Comparison of ENCODE assay signal across 8 mouse cellular contexts in genomic region chr10:25200691-25201090, GRCm38 (mm10).
DNase-seq lines count a peak whose midpoint lies in the region; ATAC-seq and TF ChIP-seq lines count a peak whose summit lies in the region.

No protein-coding gene starts in this region.

- H3K27ac ChIP-seq in left cerebral cortex, adult 2 months = peak overlapping the region; percentile 96; the same call in 1 of the 2 replicates
- no peak overlapping the region for H3K27ac ChIP-seq in hindbrain, embryonic 14.5 days
- peak overlapping the region; percentile 79 for H3K27ac ChIP-seq in midbrain, postnatal 0 days (ENCODE audit: low read depth, low read length)

- 79% methylated on average over 7 of the region's 7 CpGs for WGBS in hindbrain, embryonic 14.5 days
- 79% methylated on average over 7 of the region's 7 CpGs for WGBS in midbrain, postnatal 0 days

- peak overlapping the region; percentile 76 for H3K4me3 ChIP-seq in left cerebral cortex, adult 2 months
- H3K4me3 ChIP-seq in hindbrain, embryonic 14.5 days (replicated peaks; ENCODE audit: low read length) = peak overlapping the region; percentile 42; the same call in 1 of the 2 replicates
- peak overlapping the region; percentile 49 for H3K4me3 ChIP-seq in midbrain, postnatal 0 days (ENCODE audit: low read depth, low read length)

- H3K9ac ChIP-seq in hindbrain, embryonic 14.5 days = peak overlapping the region; percentile 75; the same call in 1 of the 2 replicates
- peak overlapping the region; percentile 63 for H3K9ac ChIP-seq in midbrain, postnatal 0 days (replicated peaks; ENCODE audit: low read length, poor library complexity, severe bottlenecking)

- no peak for TF ChIP-seq CTCF in left cerebral cortex, adult 2 months (IDR thresholded peaks at IDR 0.05)
- TF ChIP-seq CTCF in midbrain, postnatal 0 days (IDR thresholded peaks at IDR 0.05) = no peak

- ATAC-seq in hindbrain, embryonic 14.5 days (ENCODE audit: low FRiP score) = no peak
- ATAC-seq in midbrain, postnatal 0 days (ENCODE audit: low FRiP score) = no peak

- H3K4me1 ChIP-seq in hindbrain, embryonic 14.5 days (replicated peaks; ENCODE audit: control insufficient read depth, insufficient read depth, low read length) = peaks cover 16% of the 10 kb centered on the region; the same call in 1 of the 2 replicates
- H3K4me1 ChIP-seq in midbrain, postnatal 0 days (ENCODE audit: insufficient read depth, low read length) = peaks cover 10% of the 10 kb centered on the region; the same call in 1 of the 2 replicates

- H3K36me3 ChIP-seq in hindbrain, embryonic 14.5 days (replicated peaks; ENCODE audit: control insufficient read depth, insufficient read depth) = no peaks in the 10 kb centered on the region
- no peaks in the 10 kb centered on the region for H3K36me3 ChIP-seq in midbrain, postnatal 0 days (ENCODE audit: insufficient read depth, low read length)

- H3K27me3 ChIP-seq in hindbrain, embryonic 14.5 days (ENCODE audit: control insufficient read depth, insufficient read depth, low read length) = no peaks in the 10 kb centered on the region
- no peaks in the 10 kb centered on the region for H3K27me3 ChIP-seq in midbrain, postnatal 0 days (ENCODE audit: insufficient read depth, low read length)

- intact Hi-C loops in left cerebral cortex, adult 2 months (cut with DNase I) = loop anchor here (2.0 kb wide), 1 partner anchor 50 kb away; no protein-coding TSS in a partner anchor
- intact Hi-C loops in left cerebral cortex, postnatal 36 days (cut with DNase I) = no loop called here

- H3K4me2 ChIP-seq in hindbrain, embryonic 14.5 days (replicated peaks) = peak overlapping the region; percentile 68
- peak overlapping the region; percentile 71 for H3K4me2 ChIP-seq in midbrain, postnatal 0 days (ENCODE audit: low read depth, low read length, poor library complexity, severe bottlenecking)

- H3K9me3 ChIP-seq in hindbrain, embryonic 14.5 days (ENCODE audit: control insufficient read depth, low read length) = no peaks in the 10 kb centered on the region
- H3K9me3 ChIP-seq in midbrain, postnatal 0 days (ENCODE audit: low read length) = no peaks in the 10 kb centered on the region

- peak; percentile 30 for DNase-seq in cerebellum, adult 9-11 months
- no peak for DNase-seq in cerebellum, postnatal 25 days
- no peak for DNase-seq in left cerebral cortex, adult 2 months (ENCODE audit: extremely low spot score in 1 of 2, low spot score in 2 of 2)
- no peak for DNase-seq in left cerebral cortex, postnatal 36 days (ENCODE audit: low spot score in 2 of 2)
- DNase-seq in hindbrain, embryonic 14.5 days (ENCODE audit: low spot score) = no peak
- DNase-seq in midbrain, postnatal 0 days (ENCODE audit: low spot score) = no peak
- DNase-seq in urinary bladder, postnatal 10 days (ENCODE audit: low spot score) = no peak
- DNase-seq in MN1 (ENCODE audit: low spot score) = no peak
